Mouse (Mus musculus) small intestine, adult 2 months (tissue): ENCODE measurements around the gene Acp7. TPM values are rescaled to one million over a fixed set of nuclear protein-coding genes. Genes with fewer than 3 reads are reported as not detected.

Experiments
- H3K27ac ChIP-seq: fragments of 200-500 bp; 2 replicates; pipeline ENCODE4 v1.5.1; 2012; ENCODE audit warnings: low read depth, low read length, control low read depth, inconsistent platforms; ENCODE audit not compliant: insufficient read depth
- H3K27me3 ChIP-seq: fragments of 200-500 bp; 2 replicates; pipeline ENCODE4 v1.6.1; 2012; ENCODE audit warnings: mild to moderate bottlenecking, moderate library complexity, low read length, inconsistent platforms; ENCODE audit not compliant: control insufficient read depth, insufficient read depth
- H3K36me3 ChIP-seq: fragments of 200-500 bp; 2 replicates; pipeline ENCODE4 v1.6.1; 2012; ENCODE audit warnings: mild to moderate bottlenecking, low read length, control low read depth, inconsistent platforms; ENCODE audit not compliant: control insufficient read depth, insufficient read depth
- H3K4me1 ChIP-seq: fragments of 200-500 bp; 2 replicates; pipeline ENCODE4 v1.6.1; 2012; ENCODE audit warnings: low read length, inconsistent platforms, mixed read lengths; ENCODE audit not compliant: control insufficient read depth, insufficient read depth, insufficient read length
- H3K4me3 ChIP-seq: fragments of 200-500 bp; 2 replicates; pipeline ENCODE4 v1.5.1; 2012; ENCODE audit warnings: low read depth, mild to moderate bottlenecking, control low read depth, inconsistent platforms, low read length, moderate library complexity
- CTCF ChIP-seq: fragments of 200-500 bp; IDR thresholded peaks from 2 replicates; pipeline ENCODE4 v1.5.1; 2012; ENCODE audit warnings: low read depth, mild to moderate bottlenecking, control low read depth, inconsistent platforms, low read length, moderate library complexity, mixed read lengths; ENCODE audit not compliant: insufficient replicate concordance, insufficient read length; ENCODE audit errors: extremely low read depth
- POLR2A ChIP-seq: fragments of 200-500 bp; IDR thresholded peaks from 2 replicates; pipeline ENCODE4 v1.6.1; 2012; ENCODE audit warnings: low read depth, mild to moderate bottlenecking, control low read depth, inconsistent platforms, low read length, moderate library complexity
- WGBS: fragments of 180-500 bp; shearing (Covaris S2); methylation state at CpG from one replicate; pipeline ENCODE4 v1.1.7; 2018; 5-methylcytosine and 5-hydroxymethylcytosine counted together
- polyA plus RNA-seq: library from polyadenylated mRNA; depleted of rRNA; stranded (reverse); fragments of >200 nt; gene quantifications from 2 replicates; pipeline ENCODE4 v1.2.3, GENCODE M21; 2012

The Acp7 gene
- polyA plus RNA-seq, 1 experiment, result not detected

DNA sequence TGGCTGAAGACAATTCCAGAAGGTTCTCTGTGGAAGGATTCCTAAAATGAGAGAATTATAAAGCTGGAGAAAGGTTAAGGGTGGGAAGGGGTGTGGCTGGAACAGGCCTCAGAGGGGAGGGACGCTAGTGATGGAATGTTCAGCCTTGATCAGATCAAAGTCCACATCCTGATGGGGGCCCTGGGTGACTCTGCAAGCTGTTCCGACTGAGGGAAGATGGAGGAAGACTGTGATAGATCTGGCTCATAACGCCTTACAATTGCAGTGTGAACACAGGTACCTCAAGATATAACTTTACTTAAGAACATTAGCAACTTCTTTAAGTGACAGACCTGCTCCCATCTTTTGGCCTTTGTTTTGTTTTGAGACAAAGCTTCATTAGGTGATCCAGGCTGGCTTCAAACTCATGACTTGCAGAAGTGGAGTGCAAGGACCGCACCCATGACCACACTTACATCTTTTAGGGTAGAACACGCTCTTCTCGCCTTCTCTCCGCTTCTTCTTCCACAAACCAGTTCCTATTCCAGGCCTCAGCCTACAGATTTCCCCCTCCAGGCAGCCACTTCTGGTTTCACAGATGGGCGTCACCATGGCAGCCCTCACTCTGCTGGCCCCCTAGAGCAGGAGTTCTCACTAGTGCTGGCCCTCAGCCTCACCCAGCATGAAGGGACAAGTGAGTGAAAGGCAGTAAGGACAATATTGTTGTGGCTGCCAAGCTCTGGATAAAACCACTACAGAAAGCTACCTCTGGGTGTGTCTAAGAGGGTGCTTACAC is 47.4 kb downstream of the Acp7 start:
- peak overlapping the region; percentile 82 for H3K27ac ChIP-seq
- WGBS, result 38% methylated on average over 8 of the region's 8 CpGs
- TF ChIP-seq POLR2A (no peak), CTCF (no peak)
- peaks cover 67% of the 10 kb centered on the region for H3K4me1 ChIP-seq
- no peaks in the 10 kb centered on the region for H3K27me3 ChIP-seq
- H3K4me3 ChIP-seq, result no peak overlapping the region
- H3K36me3 ChIP-seq, result no peaks in the 10 kb centered on the region

DNA sequence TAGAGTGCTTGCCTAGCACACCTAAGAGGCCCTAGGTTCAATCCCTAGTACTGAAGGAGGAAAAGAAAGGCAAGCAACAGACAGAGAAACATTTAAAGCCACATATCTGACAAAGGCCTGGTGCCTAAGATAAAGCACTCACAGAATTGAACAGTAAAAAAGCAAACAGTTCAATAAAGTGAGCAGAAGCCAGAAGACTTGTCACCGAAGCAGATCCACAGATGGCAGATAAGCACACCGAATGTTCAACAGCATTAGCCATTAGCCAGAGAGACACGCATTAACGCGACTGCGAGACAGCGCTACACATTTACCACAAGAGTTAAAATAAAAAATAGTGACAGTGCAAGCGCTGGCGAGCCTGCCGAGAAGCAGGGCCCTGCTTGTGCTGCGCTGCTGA is 48.3 kb downstream of the Acp7 start:
- Histone ChIP-seq H3K4me1 (peaks cover 75% of the 10 kb centered on the region), H3K36me3 (no peaks in the 10 kb centered on the region), H3K4me3 (no peak overlapping the region), H3K27ac (peak overlapping the region; percentile 44; the same call in 1 of the 2 replicates), H3K27me3 (no peaks in the 10 kb centered on the region)
- TF ChIP-seq CTCF, result no peak
- no peak for TF ChIP-seq POLR2A
- WGBS, result 52% methylated on average over 11 of the region's 11 CpGs

- Histone ChIP-seq H3K27me3 (no peaks in the 10 kb centered on the region), H3K4me1 (peaks cover 75% of the 10 kb centered on the region), H3K36me3 (no peaks in the 10 kb centered on the region), H3K4me3 (no peak overlapping the region), H3K27ac (peak overlapping the region; percentile 77)
- WGBS, result 22% methylated on average over 4 of the region's 4 CpGs
- TF ChIP-seq CTCF (no peak), POLR2A (no peak)
Measured at GRCm38 (mm10) chr7:28581721-28582120, 49.4 kb downstream of the Acp7 start.

GRCm38 (mm10) chr7:28579826-28580225 is 51.3 kb downstream of the Acp7 start:
- H3K27ac ChIP-seq, result no peak overlapping the region
- H3K4me1 ChIP-seq, result peaks cover 75% of the 10 kb centered on the region
- TF ChIP-seq POLR2A, result no peak
- no peak for TF ChIP-seq CTCF

GRCm38 (mm10) chr7:28578543-28579053 is 52.5 kb downstream of the Acp7 start:
- Histone ChIP-seq H3K27me3 (no peaks in the 10 kb centered on the region), H3K4me1 (peaks cover 74% of the 10 kb centered on the region), H3K27ac (peak overlapping the region; percentile 5; the same call in 1 of the 2 replicates), H3K4me3 (no peak overlapping the region), H3K36me3 (no peaks in the 10 kb centered on the region)
- WGBS, result 61% methylated on average over 5 of the region's 5 CpGs
- TF ChIP-seq CTCF (no peak), POLR2A (no peak)

More at GRCm38 (mm10) chr7:28579826-28580225, 51.3 kb downstream of the Acp7 start:
- H3K27me3 ChIP-seq, result no peaks in the 10 kb centered on the region
- no peaks in the 10 kb centered on the region for H3K36me3 ChIP-seq
- 62% methylated on average over 5 of the region's 5 CpGs for WGBS
- H3K4me3 ChIP-seq, result no peak overlapping the region

GRCm38 (mm10) chr7:28577826-28578542 is 53.1 kb downstream of the Acp7 start:
- TF ChIP-seq POLR2A, result no peak
- no peak for TF ChIP-seq CTCF
- peak overlapping the region; percentile 5 for H3K27ac ChIP-seq
- H3K4me3 ChIP-seq, result no peak overlapping the region
- H3K4me1 ChIP-seq, result peaks cover 79% of the 10 kb centered on the region
- H3K36me3 ChIP-seq, result no peaks in the 10 kb centered on the region
- WGBS, result 40% methylated on average over 9 of the region's 9 CpGs
- no peaks in the 10 kb centered on the region for H3K27me3 ChIP-seq
